Mouse (Mus musculus) heart, adult 2 months (tissue): ENCODE data around the gene Il2ra. TPM values are rescaled to one million over a fixed set of nuclear protein-coding genes. Genes with fewer than 3 reads are reported as not detected.

Source experiments
- DNase-seq, 2 experiments: peaks; one replicate each; pipeline ENCODE4 v3.0.0; 2021
- H3K27ac ChIP-seq: fragments of 200-600 bp; 2 replicates; pipeline ENCODE4 v1.8.1; 2022
- H3K27me3 ChIP-seq: fragments of 200-500 bp; 2 replicates; pipeline ENCODE4 v1.6.1; 2012; ENCODE audit warnings: mild to moderate bottlenecking, low read length, inconsistent platforms, mixed read lengths; ENCODE audit not compliant: control insufficient read depth, insufficient read depth
- H3K36me3 ChIP-seq: fragments of 200-500 bp; 2 replicates; pipeline ENCODE4 v1.6.1; 2012; ENCODE audit warnings: low read length, inconsistent platforms; ENCODE audit not compliant: control insufficient read depth, insufficient read depth
- H3K4me1 ChIP-seq: fragments of 200-500 bp; 2 replicates; pipeline ENCODE4 v1.6.1; 2011; ENCODE audit warnings: low read length; ENCODE audit not compliant: control insufficient read depth, insufficient read depth
- H3K4me3 ChIP-seq: fragments of 200-600 bp; 2 replicates; pipeline ENCODE4 v1.8.1; 2022
- H3K79me2 ChIP-seq: fragments of 200-500 bp; replicated peaks from 2 replicates; pipeline ENCODE4 v1.6.1; 2012; ENCODE audit warnings: mild to moderate bottlenecking, inconsistent platforms, low read length, moderate library complexity, mixed read lengths; ENCODE audit not compliant: control insufficient read depth, insufficient read depth
- H3K9ac ChIP-seq: fragments of 200-500 bp; 2 replicates; pipeline ENCODE4 v1.6.1; 2012; ENCODE audit warnings: low read depth, mild to moderate bottlenecking, control low read depth, inconsistent platforms, low read length, mixed read lengths
- CTCF ChIP-seq: fragments of 200-600 bp; IDR thresholded peaks from 2 replicates; pipeline ENCODE4 v1.8.1; 2022; ENCODE audit warnings: antibody characterized with exemption, mild to moderate bottlenecking, moderate library complexity
- EP300 ChIP-seq: fragments of 200-500 bp; IDR thresholded peaks from 2 replicates; pipeline ENCODE4 v1.6.1; 2011; ENCODE audit warnings: low read depth, low read length, control low read depth; ENCODE audit not compliant: insufficient read depth
- POLR2A ChIP-seq: fragments of 200-500 bp; IDR thresholded peaks from 2 replicates; pipeline ENCODE4 v1.6.1; 2011; ENCODE audit warnings: mild to moderate bottlenecking, low read depth, low read length, control low read depth; ENCODE audit not compliant: insufficient read depth
- WGBS: fragments of 180-500 bp; shearing (Covaris S2); methylation state at CpG from one replicate; pipeline ENCODE4 v1.1.7; 2018; 5-methylcytosine and 5-hydroxymethylcytosine counted together
- intact Hi-C: fragments of 180-260 bp; cut with DNase I; formaldehyde crosslinking; loops from one replicate; pipeline ENCODE4 v1.15.1; 2025
- polyA plus RNA-seq: library from polyadenylated mRNA; depleted of rRNA; stranded (reverse); fragments of >200 nt; gene quantifications from 2 replicates; pipeline ENCODE4 v1.2.3, GENCODE M21; 2012
- total RNA-seq, 2 experiments: library from RNA; stranded (reverse); gene quantifications; 2 replicates each; pipeline ENCODE4 v1.2.3; 2021

Il2ra gene
- total and polyA plus RNA-seq, 3 experiments, result 0.78 to 0.81 (median 0.80) TPM

GRCm38 (mm10) chr2:11637115-11637514, 5.5 kb upstream of the Il2ra start:
- Histone ChIP-seq H3K79me2 (no peaks in the 10 kb centered on the region), H3K27me3 (no peaks in the 10 kb centered on the region), H3K36me3 (no peaks in the 10 kb centered on the region), H3K27ac (no peak overlapping the region), H3K9ac (no peak overlapping the region), H3K4me3 (no peak overlapping the region), H3K4me1 (no peaks in the 10 kb centered on the region)
- intact Hi-C loops, result no loop called here
- TF ChIP-seq EP300, result no peak
- TF ChIP-seq CTCF, result no peak
- TF ChIP-seq POLR2A, result no peak
- peak in 1 of 2 experiments; percentile 11 for DNase-seq
- whole genome bisulfite sequencing, result 44% methylated on average over 1 of the region's 1 CpGs

- 84% methylated on average over 1 of the region's 1 CpGs for WGBS
- H3K9ac ChIP-seq, result no peak overlapping the region
- H3K27ac ChIP-seq, result no peak overlapping the region
- TF ChIP-seq CTCF (no peak), POLR2A (no peak)
- H3K36me3 ChIP-seq, result no peaks in the 10 kb centered on the region
- DNase-seq, result no peak
- H3K27me3 ChIP-seq, result no peaks in the 10 kb centered on the region
- H3K4me3 ChIP-seq, result no peak overlapping the region
- no peaks in the 10 kb centered on the region for H3K79me2 ChIP-seq
- no peaks in the 10 kb centered on the region for H3K4me1 ChIP-seq
- intact Hi-C loops, result no loop called here
Observed at GRCm38 (mm10) chr2:11644057-11644456, 1.4 kb downstream of the Il2ra start.

- TF ChIP-seq CTCF (no peak), POLR2A (no peak), EP300 (no peak)
- Histone ChIP-seq H3K4me3 (no peak overlapping the region), H3K27ac (no peak overlapping the region), H3K36me3 (no peaks in the 10 kb centered on the region), H3K79me2 (no peaks in the 10 kb centered on the region), H3K27me3 (no peaks in the 10 kb centered on the region), H3K4me1 (no peaks in the 10 kb centered on the region), H3K9ac (no peak overlapping the region)
- intact Hi-C loops, result no loop called here
- WGBS, result 74% methylated on average over 2 of the region's 2 CpGs
- DNase-seq, result no peak
Observed at GRCm38 (mm10) chr2:11645297-11645696, 2.7 kb downstream of the Il2ra start.

GRCm38 (mm10) chr2:11651476-11651875, 8.9 kb downstream of the Il2ra start:
- no peak for DNase-seq
- Histone ChIP-seq H3K27ac (no peak overlapping the region), H3K4me3 (no peak overlapping the region), H3K4me1 (no peaks in the 10 kb centered on the region; the same call in 1 of the 2 replicates), H3K36me3 (no peaks in the 10 kb centered on the region), H3K9ac (no peak overlapping the region), H3K27me3 (no peaks in the 10 kb centered on the region), H3K79me2 (no peaks in the 10 kb centered on the region)
- WGBS, result 51% methylated on average over 3 of the region's 3 CpGs
- TF ChIP-seq CTCF, result no peak
- no peak for TF ChIP-seq EP300
- no peak for TF ChIP-seq POLR2A
- intact Hi-C loops, result no loop called here

GRCm38 (mm10) chr2:11652196-11652595, 9.6 kb downstream of the Il2ra start:
- no peak for DNase-seq
- Histone ChIP-seq H3K9ac (no peak overlapping the region), H3K4me3 (no peak overlapping the region), H3K79me2 (no peaks in the 10 kb centered on the region), H3K27ac (no peak overlapping the region), H3K36me3 (no peaks in the 10 kb centered on the region), H3K27me3 (no peaks in the 10 kb centered on the region), H3K4me1 (no peaks in the 10 kb centered on the region; the same call in 1 of the 2 replicates)
- 85% methylated on average over 3 of the region's 3 CpGs for WGBS
- intact Hi-C loops, result no loop called here
- TF ChIP-seq EP300, result no peak
- no peak for TF ChIP-seq POLR2A
- TF ChIP-seq CTCF, result no peak

- no peaks in the 10 kb centered on the region; the same call in 1 of the 2 replicates for H3K4me1 ChIP-seq
- intact Hi-C loops, result no loop called here
- no peak overlapping the region for H3K9ac ChIP-seq
- H3K27me3 ChIP-seq, result no peaks in the 10 kb centered on the region
- no peak for DNase-seq
- H3K36me3 ChIP-seq, result no peaks in the 10 kb centered on the region
- H3K79me2 ChIP-seq, result no peaks in the 10 kb centered on the region
- WGBS, result 51% methylated on average over 2 of the region's 2 CpGs
- no peak overlapping the region for H3K27ac ChIP-seq
- no peak for TF ChIP-seq POLR2A
- TF ChIP-seq EP300, result no peak
- TF ChIP-seq CTCF, result no peak
- H3K4me3 ChIP-seq, result no peak overlapping the region
Observed at GRCm38 (mm10) chr2:11652780-11653179, 10.2 kb downstream of the Il2ra start.

GRCm38 (mm10) chr2:11653330-11653729, 10.7 kb downstream of the Il2ra start:
- Histone ChIP-seq H3K4me1 (no peaks in the 10 kb centered on the region; the same call in 1 of the 2 replicates), H3K4me3 (no peak overlapping the region), H3K9ac (no peak overlapping the region), H3K36me3 (no peaks in the 10 kb centered on the region), H3K79me2 (no peaks in the 10 kb centered on the region), H3K27ac (no peak overlapping the region), H3K27me3 (no peaks in the 10 kb centered on the region)
- intact Hi-C loops, result no loop called here
- no peak for TF ChIP-seq POLR2A
- no peak for TF ChIP-seq CTCF
- TF ChIP-seq EP300, result no peak
- no peak for DNase-seq
- 22% methylated on average over 6 of the region's 6 CpGs for WGBS
